Mouse (Mus musculus) cerebellum, adult 2 months (tissue): Measurements from ENCODE around the gene Dusp19.

ENCODE experiments used
- CTCF ChIP-seq: fragments of 200-500 bp; IDR thresholded peaks from 2 replicates; pipeline ENCODE4 v1.5.1; 2011; ENCODE audit warnings: low read depth, mild to moderate bottlenecking, control low read depth, low read length, moderate library complexity, borderline replicate concordance; ENCODE audit not compliant: insufficient read depth
- POLR2A ChIP-seq: fragments of 200-500 bp; IDR thresholded peaks from 2 replicates; pipeline ENCODE4 v1.6.1; 2011; ENCODE audit warnings: low read length, control low read depth, borderline replicate concordance; ENCODE audit not compliant: insufficient read depth

GRCm38 (mm10) chr2:80582356-80582755 is 34.5 kb upstream of the Dusp19 start:
- no peak for TF ChIP-seq CTCF
- TF ChIP-seq POLR2A, result no peak
